Mouse (Mus musculus): ENCODE results near the gene Arhgap31.

Gene Arhgap31

DNA sequence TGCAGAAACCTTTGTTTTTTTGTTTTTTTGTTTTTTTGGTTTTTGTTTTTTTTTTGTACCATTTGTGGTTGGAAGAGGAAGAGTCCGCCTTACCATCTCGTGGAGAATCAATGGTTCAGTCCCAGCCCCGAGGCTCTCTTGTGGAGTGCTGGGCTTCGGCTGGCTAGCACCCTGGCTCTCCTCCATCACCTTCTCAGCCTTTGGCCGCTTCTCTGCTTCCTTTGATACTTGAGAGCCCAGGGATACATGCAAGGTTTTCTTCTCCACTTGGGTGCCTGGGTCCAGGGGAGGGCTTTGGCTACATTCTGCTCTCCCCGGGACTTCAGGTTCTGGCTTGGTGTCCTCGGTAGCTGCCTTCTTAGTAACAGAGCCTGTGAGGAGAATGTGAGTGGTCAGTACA is 106.6 kb downstream of the Arhgap31 start:
- no peak for DNase-seq (ENCODE audit: low spot score in 2 of 2)

- no peak for DNase-seq (ENCODE audit: low spot score in 2 of 2)
Measured at GRCm38 (mm10) chr16:38602989-38603804, 109.9 kb downstream of the Arhgap31 start.

- no peak for DNase-seq (ENCODE audit: low spot score in 2 of 2)
Measured at GRCm38 (mm10) chr16:38598986-38599680, 113.9 kb downstream of the Arhgap31 start.

DNA sequence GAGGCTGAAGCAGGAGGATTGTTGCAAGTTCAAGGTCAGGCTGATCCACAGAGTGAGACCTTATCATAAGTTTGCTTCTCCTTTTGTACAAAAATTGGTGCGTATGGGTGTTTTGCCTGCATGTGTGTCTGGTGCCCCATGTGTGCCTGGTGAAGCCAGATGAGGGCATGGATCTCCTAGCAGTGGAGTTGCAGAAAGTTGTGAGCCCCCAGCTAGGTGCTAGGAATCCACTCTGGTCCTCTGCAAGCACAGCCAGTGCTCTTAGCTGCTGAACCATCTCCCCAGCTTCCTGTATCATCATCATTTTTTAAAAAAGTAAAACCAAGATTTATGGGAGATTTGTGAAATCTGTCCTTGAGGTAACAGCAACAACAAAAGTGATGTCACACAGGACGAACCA is 116.4 kb downstream of the Arhgap31 start:
- no peak for DNase-seq (ENCODE audit: low spot score in 2 of 2)

DNA sequence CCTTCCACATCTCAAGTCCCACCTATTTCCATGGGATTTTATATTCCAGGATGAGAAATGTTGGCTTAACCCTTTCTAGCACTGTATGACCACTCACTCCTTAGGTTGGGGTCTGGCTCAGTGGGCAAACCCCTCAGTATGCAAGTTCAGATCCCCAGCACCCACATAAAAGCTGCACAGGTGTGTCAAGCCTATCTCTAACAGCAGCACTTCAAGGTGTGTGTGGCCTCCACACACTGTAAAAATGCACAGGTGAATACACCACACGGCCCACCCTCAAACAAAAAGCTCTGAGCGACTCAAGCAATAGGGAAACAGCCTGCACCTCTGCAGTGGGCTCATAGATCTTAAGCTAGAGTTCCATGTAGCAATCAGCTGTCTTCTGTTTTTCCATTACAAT is 117.0 kb downstream of the Arhgap31 start:
- DNase-seq (ENCODE audit: low spot score in 2 of 2), result no peak

- no peak for DNase-seq (ENCODE audit: low spot score in 2 of 2)
Measured at GRCm38 (mm10) chr16:38594435-38594834, 118.6 kb downstream of the Arhgap31 start.

DNA sequence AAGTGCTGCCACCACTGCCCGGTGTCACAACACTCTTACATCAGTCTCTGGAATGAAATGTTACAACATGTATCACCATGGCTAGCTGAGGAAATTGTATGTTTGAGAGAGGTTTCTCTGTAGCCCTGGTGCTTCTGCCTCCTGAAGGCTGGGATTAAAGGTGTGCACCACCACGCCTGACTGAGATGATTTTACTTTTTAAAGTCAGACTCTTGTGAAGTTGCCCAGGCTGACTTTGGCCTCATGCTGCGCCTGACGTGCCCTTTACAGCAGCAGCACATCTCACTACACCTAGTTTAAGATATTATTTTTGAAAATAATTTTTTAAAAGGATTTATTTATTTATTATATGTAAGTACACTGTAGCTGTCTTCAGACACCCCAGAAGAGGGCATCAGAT is 120.1 kb downstream of the Arhgap31 start:
- DNase-seq (ENCODE audit: low spot score in 2 of 2), result no peak

GRCm38 (mm10) chr16:38592026-38592678 is 120.9 kb downstream of the Arhgap31 start:
- no peak for DNase-seq (ENCODE audit: low spot score in 2 of 2)

GRCm38 (mm10) chr16:38591506-38591905 is 121.6 kb downstream of the Arhgap31 start:
- no peak for DNase-seq (ENCODE audit: low spot score in 2 of 2)

DNA sequence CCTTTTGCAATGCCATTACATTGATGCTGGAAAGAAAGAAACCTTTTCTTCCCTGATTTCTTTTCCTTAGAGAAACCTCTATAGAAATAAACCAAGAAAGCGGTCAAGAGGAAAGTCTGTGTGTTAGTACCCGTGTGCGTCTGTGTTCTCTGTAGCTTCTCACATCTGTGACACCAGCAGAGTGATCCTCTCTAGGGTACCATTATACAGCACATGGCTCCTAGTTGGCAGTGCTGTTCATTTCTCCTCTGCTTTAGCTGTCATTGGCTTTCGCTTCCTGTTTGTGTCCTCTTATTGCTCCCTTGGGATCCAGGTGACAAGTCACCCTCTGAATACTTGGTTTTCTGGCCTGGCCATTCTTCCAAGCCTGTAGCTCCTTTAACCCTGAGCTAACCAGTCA is 125.5 kb downstream of the Arhgap31 start:
- no peak for DNase-seq (ENCODE audit: low spot score in 2 of 2)

- DNase-seq (ENCODE audit: low spot score in 2 of 2), result no peak
Measured at GRCm38 (mm10) chr16:38587163-38587562, 125.9 kb downstream of the Arhgap31 start.

DNA sequence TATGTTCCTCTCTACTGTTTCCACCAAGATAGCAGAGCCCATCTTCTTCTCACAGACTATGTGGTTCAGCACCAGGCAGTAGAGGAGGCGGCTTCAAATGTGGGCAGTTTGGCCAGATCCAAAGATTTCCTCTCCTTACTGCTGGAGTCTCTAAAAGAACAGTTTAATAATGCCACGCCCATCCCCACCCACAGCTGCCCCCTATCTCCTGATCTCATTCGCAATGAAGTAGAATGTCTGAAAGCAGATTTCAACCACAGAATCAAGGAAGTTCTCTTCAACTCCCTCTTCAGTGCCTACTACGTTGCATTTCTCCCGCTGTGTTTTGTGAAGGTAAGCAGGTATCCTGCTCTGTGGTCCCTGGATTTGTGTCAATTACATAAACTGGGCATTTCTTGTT is 127.9 kb downstream of the Arhgap31 start:
- DNase-seq (ENCODE audit: low spot score in 2 of 2), result no peak

DNA sequence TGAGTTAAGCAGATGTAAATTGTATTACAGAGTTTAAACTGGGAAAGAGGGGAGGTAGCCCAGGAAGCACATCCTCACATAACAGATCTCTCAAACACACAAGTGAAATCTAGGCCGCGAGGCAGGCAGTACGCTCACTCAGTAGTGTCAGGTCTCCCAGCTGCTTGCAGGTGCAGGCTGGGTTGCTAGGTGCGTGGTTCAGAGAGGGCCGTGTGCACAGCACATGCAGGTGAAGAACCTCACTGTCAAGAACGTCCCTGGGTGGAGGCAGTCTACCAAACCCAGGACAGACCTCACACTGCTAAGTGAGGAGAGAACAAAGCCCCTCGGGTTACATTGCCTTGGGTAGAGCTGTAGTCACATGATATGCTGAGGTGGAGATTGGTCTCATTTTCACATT is 128.3 kb downstream of the Arhgap31 start:
- no peak for DNase-seq (ENCODE audit: low spot score in 2 of 2)

- no peak for DNase-seq (ENCODE audit: low spot score in 2 of 2)
Measured at GRCm38 (mm10) chr16:38571481-38571880, 141.6 kb downstream of the Arhgap31 start.

DNA sequence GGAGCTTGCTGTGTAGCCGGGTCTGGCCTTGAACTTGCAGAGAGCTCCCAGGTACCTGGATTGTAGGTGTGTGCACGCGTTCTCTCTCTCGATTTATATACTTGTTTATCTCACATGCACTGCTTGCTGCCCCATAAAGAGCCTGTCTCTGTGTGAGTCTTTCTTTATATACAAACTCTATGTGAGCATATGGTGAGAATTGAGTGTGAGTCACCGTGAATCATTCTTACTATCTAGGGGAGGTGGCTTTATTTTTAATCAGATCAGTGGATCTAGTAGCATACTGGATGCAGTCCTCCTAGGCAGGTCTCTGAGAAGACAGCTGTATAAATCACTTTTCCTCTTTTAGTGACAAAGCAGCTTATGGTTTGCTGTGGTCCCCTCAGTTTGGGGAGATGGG is 144.9 kb downstream of the Arhgap31 start:
- DNase-seq (ENCODE audit: low spot score in 2 of 2), result no peak

DNA sequence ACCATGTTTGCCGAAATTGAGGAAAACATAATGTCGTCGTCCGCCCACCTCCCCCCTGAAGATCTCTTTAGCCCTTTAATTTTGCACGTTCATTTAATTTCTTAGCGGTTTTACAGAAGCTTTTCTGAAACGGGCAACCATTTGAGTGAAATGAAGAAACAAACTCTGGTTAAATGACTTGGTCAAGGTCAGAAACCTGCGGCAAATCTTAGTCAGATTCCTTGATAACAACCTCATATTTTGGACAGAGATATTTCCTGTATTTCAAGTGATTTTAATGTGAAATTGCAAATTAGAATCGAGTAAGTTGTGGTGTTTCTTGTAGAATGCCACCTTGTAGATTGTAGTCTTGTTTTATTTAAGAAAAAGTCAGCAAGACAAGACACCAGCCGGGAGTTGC is 149.6 kb downstream of the Arhgap31 start:
- DNase-seq (ENCODE audit: low spot score in 2 of 2), result no peak

DNA sequence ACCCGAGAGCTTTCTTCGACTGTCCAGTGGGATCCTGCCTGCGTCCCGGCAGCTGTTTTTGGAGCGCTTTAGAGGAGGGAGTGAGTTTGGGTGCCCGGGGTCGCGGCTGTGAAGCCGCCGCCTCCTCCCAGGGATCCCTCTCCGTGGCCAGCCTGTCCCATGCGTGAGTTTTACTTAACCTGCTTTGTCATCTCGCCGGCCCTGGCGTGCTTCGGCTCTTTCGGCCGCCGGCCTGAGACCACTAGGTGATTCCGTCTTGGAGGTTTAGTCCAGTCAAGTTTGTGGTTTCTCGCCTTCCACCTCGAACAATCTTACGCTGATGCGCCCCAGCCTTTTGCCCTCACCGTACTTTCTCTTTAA is 150.1 kb downstream of the Arhgap31 start:
- no peak for DNase-seq (ENCODE audit: low spot score in 2 of 2)

DNA sequence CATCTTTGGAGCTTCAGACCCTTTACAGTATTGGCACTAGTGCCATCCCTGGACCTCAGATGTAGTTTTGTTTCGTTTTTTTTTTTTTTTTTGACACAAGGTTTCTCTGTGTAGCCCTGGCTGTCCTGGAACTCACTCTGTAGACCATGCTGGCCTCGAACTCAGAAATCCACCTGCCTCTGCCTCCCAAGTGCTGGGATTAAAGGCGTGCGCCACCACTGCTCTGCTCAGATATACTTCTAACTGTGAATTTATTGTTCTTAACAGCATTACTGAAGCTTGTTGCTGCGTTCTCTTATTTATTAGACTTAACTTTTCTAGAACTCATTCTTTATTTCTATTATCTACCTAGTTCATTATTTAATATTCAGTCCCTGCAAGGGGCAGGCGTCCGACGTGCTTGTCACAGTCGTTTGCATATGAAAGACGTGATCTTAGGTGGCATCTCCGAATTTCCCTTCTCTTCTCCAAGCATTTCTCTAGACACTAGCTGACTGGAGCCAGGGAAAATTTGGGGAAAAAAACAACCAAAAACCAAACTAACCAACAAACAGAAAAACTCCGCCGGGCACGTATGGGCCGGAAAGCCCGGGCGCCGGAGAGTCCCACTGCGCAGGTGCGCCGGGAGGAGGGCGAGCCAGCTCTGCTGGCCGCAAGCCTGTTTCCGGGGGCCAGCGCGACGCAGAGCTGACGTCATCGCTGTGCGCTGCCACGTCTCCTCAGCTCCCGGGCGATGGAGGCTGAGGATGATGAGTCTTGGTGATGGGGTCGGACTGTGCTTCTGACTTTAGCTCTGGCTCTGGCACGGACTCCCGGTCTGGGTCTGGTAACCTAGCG is 150.7 kb downstream of the Arhgap31 start:
- DNase-seq (ENCODE audit: low spot score in 2 of 2), result peak; percentile 88 to 93

GRCm38 (mm10) chr16:38558221-38558748 is 154.8 kb downstream of the Arhgap31 start, which contains the start of gene Tmem39a:
Tmem39a (plus strand) TSS chr16:38558698.
- DNase-seq (ENCODE audit: low spot score in 2 of 2), result no peak

DNA sequence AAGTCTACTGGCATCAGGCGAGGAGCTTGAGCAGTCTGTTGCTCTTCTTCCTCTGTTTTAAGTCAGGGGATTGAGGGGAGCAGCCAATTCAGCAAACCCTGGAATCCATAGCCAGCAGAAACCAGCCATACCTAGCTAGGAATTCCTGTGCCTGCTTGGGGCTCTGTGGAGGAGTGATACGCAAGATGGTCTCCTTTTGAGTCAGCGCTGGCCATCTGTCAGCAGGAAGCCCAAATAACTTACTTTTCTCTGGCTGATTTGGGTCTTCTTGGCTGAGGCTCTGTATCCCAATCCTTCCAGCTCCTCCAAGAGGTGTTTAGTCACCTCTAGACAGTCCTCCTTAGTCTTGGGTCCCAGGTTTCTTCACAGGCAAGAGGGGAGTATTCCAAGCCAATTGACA is 157.1 kb downstream of the Arhgap31 start:
- DNase-seq (ENCODE audit: low spot score in 2 of 2), result no peak

Measured in frontal cortex, postnatal 25 days (tissue).